Mouse (Mus musculus): ENCODE measurements around the gene Mrps27.

Mrps27 gene

DNA sequence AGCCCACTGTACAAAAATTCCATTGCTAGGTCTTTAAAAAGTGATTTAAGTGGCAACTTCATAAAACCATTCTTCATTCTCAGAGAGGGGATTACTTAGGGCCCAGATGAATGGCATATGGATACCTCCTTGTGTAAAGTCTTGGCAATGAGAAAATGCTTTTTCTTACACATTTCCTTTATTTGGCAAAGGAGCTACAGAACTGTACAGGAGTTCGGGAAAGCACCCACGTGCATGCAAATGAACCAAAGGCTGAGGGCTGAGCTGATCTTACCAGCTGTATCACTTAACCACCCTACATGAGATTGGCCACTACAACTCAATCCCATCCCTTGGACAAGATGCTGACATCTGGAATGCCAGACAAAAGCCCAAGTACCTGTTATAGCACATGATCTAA is 95.6 kb downstream of the Mrps27 start:
- no peak for DNase-seq (ENCODE audit: low spot score in 2 of 2)

DNA sequence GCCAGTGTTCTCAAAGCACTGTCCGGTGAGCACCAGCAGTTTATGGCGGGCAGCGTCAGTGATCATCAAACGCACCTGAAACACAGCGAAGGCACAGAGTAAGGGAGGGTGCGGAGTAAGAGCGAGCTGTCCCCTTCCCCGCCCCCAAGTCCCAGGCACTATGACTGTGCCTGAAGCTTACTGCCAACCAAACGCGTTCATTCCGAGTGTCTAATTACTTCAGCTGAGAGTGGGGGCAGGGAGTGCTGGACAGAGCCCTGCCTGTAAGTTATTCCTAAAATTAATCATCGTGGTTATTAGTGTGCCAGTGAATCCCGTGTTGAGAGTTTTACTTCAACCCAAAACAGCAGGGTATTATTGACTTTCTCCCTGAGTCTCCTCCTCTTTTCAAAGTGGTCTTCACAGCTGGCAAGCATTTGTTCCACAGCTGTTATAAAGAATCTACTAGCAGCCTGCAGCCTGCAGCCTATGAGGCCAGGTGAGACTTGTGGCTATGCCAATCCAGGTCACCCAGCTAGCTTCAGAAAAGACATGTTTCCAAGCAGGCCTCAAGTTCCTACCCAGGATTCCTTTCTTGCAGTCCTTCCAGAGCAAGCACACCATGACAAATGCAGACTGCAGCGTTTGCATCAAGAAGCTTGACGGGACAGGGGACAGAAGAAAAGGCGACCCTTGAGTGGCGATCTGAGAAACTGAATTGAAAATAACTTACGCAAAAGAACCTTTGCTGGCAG is 97.3 kb downstream of the Mrps27 start:
- DNase-seq (ENCODE audit: low spot score in 2 of 2) = no peak

DNA sequence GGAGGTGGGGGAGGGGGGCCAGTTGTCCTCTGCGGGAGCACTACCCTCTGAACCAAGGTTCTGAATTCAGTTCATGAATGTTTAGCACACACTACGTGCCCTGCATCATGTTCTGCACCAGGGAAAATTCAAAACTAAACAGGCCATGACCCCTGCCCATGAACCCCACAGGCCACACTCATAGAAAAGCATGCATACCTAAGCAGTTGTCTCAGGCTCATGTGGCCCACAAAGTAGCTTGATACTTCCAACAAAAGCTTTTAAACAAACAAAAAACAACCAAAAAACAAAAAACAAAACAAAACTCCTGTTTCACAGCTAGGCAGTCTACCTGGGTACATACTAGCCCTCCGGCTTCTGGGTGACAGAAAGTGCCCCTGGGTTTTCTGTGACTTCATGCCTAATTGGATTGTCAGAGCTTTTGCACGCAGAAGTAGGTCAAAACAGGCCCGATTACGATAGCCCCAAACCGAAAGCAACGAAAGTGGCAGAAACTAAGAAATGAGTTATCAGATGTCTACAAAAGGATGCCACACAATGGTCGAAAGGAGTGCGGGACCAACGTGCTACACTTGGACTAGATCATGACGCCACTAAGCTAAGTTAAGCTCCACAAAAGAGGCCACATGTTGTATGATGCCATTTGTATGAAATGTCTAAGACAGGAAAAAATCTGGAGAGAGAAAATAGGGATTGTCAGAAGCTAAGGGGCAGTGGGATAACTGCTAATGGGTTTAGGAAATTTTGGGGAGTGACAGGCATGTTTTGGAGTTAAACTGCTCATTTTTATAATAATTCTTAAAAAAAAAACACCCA is 98.1 kb downstream of the Mrps27 start:
- DNase-seq (ENCODE audit: low spot score in 2 of 2) = no peak

DNA sequence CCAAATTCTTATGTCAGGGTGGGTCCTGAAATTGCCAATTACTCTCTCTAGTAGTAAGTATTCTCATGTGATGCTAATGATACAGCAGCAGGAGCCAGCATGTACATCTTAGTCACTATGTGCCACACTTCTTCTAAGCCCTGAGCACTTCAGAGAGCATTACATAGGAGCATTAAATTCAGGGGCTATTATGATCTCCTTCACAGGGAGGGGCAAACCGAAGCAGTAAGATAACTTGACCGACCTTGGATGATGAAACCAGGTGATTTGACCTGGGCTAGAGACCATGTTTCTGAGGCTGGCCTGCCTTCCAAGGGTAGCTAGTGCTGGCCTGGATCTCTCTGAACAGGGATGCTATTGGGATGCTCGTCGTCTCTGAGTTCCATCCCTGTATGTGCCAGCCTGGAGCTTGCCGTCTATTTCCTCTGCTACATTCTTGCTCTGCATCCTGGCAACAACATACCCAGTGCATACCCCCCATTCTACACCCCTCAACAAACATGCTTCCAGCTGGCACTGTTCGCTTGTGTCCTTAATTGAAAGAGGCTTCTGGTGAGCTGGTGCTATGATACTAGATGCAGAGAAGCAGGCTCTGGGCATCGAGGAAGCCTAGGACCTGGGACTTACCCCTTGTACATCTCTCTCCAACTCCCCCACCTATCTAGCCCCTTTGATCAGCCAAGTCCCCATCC is 99.0 kb downstream of the Mrps27 start:
- DNase-seq (ENCODE audit: low spot score in 2 of 2) = no peak

DNA sequence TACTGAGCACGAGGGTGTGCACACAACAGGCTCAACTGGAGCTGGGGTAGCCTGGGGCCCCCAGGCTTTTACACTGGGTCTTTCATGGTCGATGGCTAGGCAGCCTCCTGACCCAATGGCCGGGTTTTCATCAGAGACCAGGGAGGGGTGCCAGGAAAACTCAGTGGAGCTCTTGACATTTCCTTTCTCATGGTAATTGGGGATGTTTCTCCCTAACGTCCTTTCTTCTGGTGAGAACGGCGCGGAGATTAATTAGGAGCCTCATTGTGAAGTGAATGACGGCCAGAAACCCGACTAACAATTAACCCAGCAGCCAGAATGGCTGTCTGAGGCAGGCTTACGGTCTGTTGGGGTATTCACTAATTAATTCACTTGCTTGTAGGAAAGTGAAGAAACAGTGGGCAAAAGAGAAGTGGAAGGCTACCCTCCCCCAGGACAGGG is 99.9 kb downstream of the Mrps27 start:
- peak; percentile 50 to 64 for DNase-seq (ENCODE audit: low spot score in 2 of 2)

DNA sequence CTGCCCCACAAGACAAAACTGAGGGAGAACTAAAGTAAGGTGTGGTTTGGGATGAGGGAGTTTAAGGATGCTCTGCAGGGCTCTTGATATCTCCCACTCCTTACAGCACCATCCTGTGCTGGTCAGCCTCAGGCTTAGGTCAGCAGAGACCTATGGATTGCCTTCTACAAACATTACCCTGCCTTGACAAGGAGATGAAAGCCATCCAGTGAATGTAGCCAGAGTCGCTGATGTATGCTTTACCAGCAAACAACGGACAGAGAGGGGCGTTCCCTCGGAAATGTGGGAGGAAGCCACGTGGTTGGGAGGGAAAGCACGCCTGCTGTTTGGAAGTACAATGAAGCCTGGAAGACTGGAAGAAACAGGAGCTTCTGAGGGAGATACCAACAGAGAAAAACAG is 100.3 kb downstream of the Mrps27 start:
- no peak for DNase-seq (ENCODE audit: low spot score in 2 of 2)

DNA sequence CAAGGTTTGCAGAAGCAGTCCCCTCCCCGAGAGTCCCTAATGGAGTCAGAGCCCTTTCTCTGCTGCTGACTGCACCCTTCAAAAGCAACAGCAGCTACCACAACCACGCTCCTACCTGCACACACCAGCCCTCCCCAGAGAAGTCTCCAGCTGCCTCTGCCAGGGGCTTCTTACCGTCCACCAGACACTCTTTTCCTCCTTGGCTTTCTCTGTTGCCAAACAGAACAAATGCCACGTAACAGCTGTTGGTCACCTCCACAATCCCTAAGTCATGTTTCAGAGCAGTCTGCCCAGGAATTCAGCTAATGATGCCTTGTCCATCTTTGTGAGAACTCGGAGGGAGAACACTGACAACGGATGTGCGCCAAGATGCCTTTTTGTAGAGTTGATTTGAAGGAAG is 102.4 kb downstream of the Mrps27 start:
- no peak for DNase-seq (ENCODE audit: low spot score in 2 of 2)

DNA sequence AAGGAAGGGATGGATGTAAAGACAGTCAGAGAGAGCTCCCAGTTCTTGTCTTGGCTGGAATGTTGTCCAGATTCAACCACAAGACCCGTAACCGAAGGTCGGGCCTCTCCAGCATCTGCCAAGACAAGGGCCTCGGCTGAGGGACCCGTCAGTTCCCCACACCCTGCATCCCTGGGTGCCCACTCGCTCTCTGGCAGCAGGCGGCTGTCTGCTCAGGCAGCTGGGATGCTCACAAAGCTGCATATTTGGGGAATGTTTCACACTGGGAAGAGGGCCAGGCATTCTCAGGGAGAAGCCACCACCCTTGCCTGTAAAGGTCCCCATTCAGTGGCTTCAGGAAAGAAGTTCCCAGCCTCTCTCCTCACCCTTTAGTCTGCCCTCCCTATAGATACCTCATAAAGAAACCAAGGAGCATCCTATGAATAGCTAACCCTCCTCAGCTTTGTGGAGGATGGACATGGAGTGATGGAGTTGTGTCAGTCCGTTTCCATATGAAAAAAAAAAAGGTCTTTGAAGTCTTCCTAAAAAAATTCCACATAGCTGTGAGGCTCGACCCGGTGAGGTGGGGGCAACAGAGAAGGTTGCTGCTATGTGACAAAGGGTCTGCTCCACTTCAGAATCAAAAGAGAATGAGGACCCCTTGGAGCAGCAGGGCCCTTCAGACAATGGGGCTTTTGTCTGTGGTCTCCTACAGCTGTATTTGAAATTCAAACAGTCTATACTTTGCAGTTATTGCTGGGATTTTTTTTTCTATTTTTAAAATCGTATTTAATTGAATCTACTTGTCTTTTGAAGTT is 103.0 kb downstream of the Mrps27 start:
- peak in 1 of 2 experiments; percentile 40 for DNase-seq (ENCODE audit: low spot score in 2 of 2)

DNA sequence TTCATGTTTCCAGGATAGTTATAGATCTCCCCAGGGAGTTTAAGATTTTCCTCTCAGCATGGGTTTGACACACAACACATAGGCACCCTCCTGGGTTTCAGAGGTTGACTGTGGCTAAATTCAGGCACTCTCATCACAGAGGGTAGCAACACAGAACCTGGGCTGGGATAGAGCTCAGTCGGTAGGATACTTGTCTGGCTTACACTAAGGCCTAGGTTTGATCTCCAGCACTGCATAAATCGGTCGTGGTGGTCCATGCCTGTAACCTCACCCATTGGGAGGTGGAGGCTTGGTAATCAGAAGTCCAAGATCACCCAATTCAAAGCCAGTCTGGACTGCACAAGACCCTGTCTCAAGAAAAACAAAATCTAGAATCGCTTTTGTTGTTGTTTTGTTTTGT is 103.7 kb downstream of the Mrps27 start:
- no peak for DNase-seq (ENCODE audit: low spot score in 2 of 2)

DNA sequence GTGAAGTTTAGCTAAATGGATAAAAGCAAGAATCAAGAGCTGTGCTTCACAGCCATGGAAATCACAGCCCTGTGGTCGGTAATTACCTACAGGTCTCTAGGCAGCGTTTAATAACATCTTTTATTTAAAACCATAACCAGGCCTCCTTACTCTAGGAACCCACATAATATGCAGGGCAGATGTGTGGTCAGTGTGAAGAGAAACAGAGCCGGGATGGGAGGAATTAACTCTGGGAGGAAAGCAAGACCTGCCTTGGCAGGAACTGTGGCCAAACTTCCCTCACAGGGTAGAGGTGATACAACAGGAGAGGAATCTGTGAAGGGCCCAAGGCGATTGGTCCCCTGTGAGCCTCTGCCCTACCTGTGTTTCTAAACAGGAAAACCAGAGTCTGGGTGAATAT is 105.0 kb downstream of the Mrps27 start:
- DNase-seq (ENCODE audit: low spot score in 2 of 2) = no peak

DNA sequence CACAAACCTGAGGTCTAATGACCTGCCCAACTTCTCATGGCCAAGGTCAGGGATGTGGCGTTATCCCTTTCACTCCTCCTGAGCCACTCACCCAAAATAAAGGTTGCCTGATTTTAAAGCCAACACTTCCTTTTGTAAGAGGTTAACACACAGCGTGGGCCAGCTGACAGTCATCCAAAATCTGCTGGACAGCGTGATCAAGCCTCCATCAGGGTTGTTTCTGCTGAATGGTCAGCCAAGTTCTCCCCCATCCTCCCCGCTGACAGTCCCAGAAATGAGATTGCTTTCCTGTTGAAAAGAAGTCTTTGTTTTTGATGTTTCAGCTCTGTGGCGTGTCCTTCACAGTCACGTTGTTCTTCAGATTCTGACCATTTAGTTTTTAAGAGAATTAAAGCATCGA is 106.2 kb downstream of the Mrps27 start:
- no peak for DNase-seq (ENCODE audit: low spot score in 2 of 2)

DNA sequence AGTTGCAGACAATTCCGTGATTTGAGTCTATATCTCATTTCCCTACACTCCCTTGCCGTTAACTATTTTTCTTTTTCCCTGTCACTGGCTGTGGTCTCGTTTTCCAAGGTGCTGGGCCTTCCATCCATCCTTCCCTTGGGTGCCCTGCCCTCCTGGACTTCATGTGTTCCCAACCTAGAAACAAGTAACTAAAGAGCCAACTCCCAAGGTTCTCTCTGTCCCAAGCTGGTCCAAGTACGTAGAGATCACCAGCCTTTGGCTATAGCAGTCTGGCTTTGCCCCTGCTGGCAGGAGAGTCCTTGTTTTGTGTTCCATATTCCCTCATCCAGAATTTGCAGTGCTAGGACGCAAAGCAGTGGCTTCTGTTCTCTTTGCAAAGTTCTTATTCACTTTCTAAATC is 106.7 kb downstream of the Mrps27 start:
- no peak for DNase-seq (ENCODE audit: low spot score in 2 of 2)

DNA sequence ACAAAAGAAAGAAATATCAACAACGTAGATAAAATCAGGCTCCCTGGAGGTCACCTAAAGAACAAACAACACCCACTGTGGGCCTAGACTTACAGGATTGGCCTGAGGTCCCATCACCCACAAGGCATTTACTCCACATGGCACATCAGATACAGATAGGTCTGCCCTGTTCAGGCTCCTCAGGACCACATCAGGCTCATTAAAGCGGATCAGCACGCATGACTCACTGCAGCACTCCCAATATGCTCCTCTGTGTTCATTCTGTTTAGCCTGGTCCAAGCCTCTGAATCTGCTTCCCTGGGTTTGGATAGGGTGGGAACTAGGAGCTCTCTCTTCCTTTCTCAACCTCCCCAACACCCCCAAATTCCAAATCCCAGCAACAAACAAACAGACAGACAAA is 107.9 kb downstream of the Mrps27 start:
- DNase-seq (ENCODE audit: low spot score in 2 of 2) = no peak

DNA sequence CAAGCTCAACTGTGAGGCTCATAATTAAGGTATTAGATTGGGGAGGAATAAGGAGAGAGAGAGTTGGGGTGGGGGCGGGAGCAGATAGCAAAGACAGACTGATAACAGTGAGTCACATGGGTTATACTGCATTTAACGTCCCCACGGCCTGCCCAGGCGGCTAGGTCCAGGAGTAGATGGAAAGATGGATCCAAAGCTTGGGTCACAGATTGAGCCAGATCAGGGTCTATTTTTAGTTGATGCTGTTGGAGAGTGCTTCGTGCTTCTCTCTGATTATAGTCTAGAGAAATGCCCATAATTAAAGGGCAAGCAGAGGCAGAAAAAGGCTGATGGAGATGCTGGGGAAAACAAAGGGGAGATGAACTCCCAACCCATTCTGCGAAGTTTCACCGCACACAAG is 110.4 kb downstream of the Mrps27 start:
- DNase-seq (ENCODE audit: low spot score in 2 of 2) = no peak

DNA sequence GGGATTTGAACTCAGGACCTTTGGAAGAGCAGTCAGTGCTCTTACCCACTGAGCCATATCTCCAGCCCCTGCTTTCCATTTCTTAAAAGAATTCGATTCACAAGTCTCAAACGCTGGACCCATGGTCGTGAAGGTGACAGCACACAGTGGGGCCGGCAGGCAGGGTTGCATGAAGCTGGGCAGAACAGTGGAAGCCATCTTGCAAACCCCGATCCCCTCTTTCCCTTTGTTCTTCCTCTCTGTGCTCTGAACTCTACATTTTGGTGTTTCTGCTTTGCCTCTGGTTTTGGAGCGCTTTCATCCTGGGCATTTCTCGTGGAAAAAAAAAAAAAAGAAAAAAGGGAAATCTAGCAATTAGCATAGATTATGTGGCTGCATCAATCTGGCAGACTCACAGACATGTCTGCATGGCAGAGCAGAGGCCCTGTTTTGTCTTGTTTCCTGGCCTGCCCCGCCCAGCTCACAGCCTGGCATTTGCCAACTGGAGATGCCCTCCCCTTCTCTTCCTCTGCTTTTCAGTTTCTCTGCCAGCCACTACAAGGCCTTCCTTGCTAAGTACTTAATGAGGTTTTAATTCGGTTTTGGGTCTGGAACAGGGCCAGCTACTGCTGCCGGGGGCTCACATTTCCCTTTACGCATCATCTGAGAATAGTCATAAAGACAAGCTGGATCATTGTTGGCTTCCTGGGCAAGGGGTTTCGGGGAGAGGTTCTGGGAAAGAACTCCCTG is 114.2 kb downstream of the Mrps27 start:
- DNase-seq (ENCODE audit: low spot score in 2 of 2) = peak; percentile 44 to 48

DNA sequence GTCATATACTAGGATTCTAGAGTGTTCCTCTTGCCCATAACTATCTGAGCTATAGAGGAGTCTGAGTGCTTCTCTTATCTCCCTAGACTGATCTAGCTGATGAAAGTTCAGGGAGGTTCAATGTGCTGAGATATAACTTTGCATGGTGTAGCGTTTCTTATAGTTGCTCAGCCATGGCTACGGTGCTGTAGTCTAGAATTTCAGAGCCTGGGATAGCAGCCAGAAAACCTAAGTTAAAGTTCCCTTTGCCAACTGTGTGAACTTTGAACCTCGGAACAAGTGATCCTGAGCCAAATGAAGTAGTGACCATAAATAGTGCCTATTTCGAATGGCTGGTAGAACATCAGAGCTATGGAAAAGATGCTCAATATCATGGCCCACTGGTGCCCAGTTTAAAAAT is 115.0 kb downstream of the Mrps27 start:
- no peak for DNase-seq (ENCODE audit: low spot score in 2 of 2)

DNA sequence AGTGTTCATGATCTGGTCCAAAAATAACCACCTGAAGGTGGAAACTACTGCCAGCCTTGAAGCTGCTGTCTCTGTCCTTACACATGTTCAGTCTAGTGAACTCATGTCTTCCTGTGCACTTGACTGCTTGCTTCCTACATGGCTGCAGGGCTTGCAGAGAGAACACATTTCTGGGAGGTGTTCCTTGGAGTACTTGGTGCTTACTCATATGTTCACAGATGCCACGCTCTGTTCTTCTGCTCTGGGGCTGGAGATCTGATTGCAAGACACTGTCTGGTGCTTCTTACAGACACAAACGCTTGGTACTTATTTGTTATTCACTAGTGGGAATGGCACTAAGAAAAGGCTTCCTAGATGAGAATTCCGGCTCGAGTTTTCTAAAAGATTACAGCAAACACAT is 117.3 kb downstream of the Mrps27 start:
- DNase-seq (ENCODE audit: low spot score in 2 of 2) = no peak

DNA sequence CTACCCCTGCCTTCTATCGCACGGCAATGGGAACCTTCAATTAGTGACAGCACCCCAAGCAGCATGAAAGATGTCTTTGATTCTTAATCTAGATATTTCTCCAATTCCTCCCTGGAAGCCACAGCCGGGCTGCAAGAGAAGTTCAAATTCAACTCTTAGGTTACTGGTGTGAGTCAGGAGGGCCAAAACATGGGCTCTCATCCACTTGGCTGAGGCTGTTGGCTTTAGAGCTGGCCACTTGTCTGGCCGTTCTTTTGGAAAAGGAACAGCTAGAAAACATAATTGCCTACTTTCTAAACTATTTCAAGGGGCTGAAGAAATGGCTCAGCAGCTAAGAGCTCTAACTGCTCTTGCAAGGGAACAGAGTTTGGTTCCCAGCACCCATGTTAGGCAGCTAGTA is 120.0 kb downstream of the Mrps27 start:
- DNase-seq (ENCODE audit: low spot score in 2 of 2) = no peak
